In genomic region chr8:120574941-120575340, GRCm38 (mm10) we compare ENCODE assay signal across 13 mouse cellular contexts. TPM values are rescaled to one million over a fixed set of nuclear protein-coding genes. Genes with fewer than 3 reads are reported as not detected.
A peak's percentile ranks its signal among the peaks of the same experiment; 100 is the strongest.
DNase-seq lines count a peak whose midpoint lies in the region; ATAC-seq lines count a peak whose summit lies in the region.
"Had no signal": no experiment of that assay in that cellular context is flagged by ENCODE, and none has a peak within 500 bp of the region (broad histone marks: within the 10 kb centered on the region; RNA-seq: fewer than 3 reads in every experiment).

No protein-coding gene starts in this region.

- no peak overlapping the region for H3K4me3 ChIP-seq in kidney, embryonic 14.5 days (ENCODE audit: low read length)
- no peak overlapping the region for H3K4me3 ChIP-seq in kidney, embryonic 15.5 days (replicated peaks)
- no peak overlapping the region for H3K4me3 ChIP-seq in liver, embryonic 11.5 days (ENCODE audit: low read depth, low read length)
- H3K4me3 ChIP-seq: embryonic facial prominence, embryonic 15.5 days; left cerebral cortex, adult 2 months had no signal

- peaks cover 20% of the 10 kb centered on the region; the same call in 1 of the 2 replicates for H3K4me1 ChIP-seq in kidney, embryonic 14.5 days (ENCODE audit: control insufficient read depth, insufficient read depth, low read length)
- H3K4me1 ChIP-seq in kidney, embryonic 15.5 days, result peaks cover 57% of the 10 kb centered on the region
- peaks cover 16% of the 10 kb centered on the region for H3K4me1 ChIP-seq in liver, embryonic 11.5 days (replicated peaks; ENCODE audit: control insufficient read depth, insufficient read depth, low read length)

- no peak overlapping the region for H3K9ac ChIP-seq in kidney, embryonic 14.5 days (ENCODE audit: low read depth, low read length)
- no peak overlapping the region for H3K9ac ChIP-seq in kidney, embryonic 15.5 days
- H3K9ac ChIP-seq in liver, embryonic 11.5 days (ENCODE audit: low read depth, low read length), result no peak overlapping the region
- H3K9ac ChIP-seq: embryonic facial prominence, embryonic 15.5 days; liver, embryonic 14.5 days had no signal

- peaks cover 95% of the 10 kb centered on the region for H3K36me3 ChIP-seq in kidney, embryonic 14.5 days (ENCODE audit: control insufficient read depth, insufficient read depth, low read length)
- H3K36me3 ChIP-seq in kidney, embryonic 15.5 days, result peaks cover 99% of the 10 kb centered on the region
- peaks cover 90% of the 10 kb centered on the region for H3K36me3 ChIP-seq in liver, embryonic 11.5 days (ENCODE audit: control insufficient read depth, insufficient read depth, low read length)

- WGBS in kidney, embryonic 14.5 days, result 62% methylated on average over 19 of the region's 19 CpGs
- WGBS in kidney, embryonic 15.5 days, result 58% methylated on average over 19 of the region's 19 CpGs
- WGBS in liver, embryonic 11.5 days, result 78% methylated on average over 19 of the region's 19 CpGs

- ATAC-seq in kidney, embryonic 14.5 days (ENCODE audit: low FRiP score, low TSS enrichment), result no peak
- ATAC-seq in kidney, embryonic 15.5 days (replicated peaks; ENCODE audit: low FRiP score), result 0 out of 2 replicates have a peak, but pooled peaks have one; percentile 17
- ATAC-seq in liver, embryonic 11.5 days (replicated peaks; ENCODE audit: low FRiP score), result no peak

- H3K27ac ChIP-seq in kidney, embryonic 14.5 days (ENCODE audit: low read depth, low read length), result no peak overlapping the region
- H3K27ac ChIP-seq in kidney, embryonic 15.5 days, result 0 out of 2 replicates have a peak overlapping the region, but pooled peaks have one; percentile 10
- no peak overlapping the region for H3K27ac ChIP-seq in liver, embryonic 11.5 days (ENCODE audit: low read depth, low read length)
- H3K27ac ChIP-seq: embryonic facial prominence, embryonic 15.5 days; left cerebral cortex, adult 2 months; liver, embryonic 14.5 days had no signal

- H3K4me2 ChIP-seq in kidney, embryonic 14.5 days (replicated peaks; ENCODE audit: low read depth, low read length), result no peak overlapping the region
- no peak overlapping the region for H3K4me2 ChIP-seq in kidney, embryonic 15.5 days
- no peak overlapping the region for H3K4me2 ChIP-seq in liver, embryonic 11.5 days
- H3K4me2 ChIP-seq: embryonic facial prominence, embryonic 15.5 days had no signal

- no peaks in the 10 kb centered on the region for H3K27me3 ChIP-seq in kidney, embryonic 14.5 days (ENCODE audit: control insufficient read depth, insufficient read depth, low read length)
- no peaks in the 10 kb centered on the region for H3K27me3 ChIP-seq in kidney, embryonic 15.5 days
- H3K27me3 ChIP-seq in liver, embryonic 11.5 days (replicated peaks; ENCODE audit: control insufficient read depth, insufficient read depth, low read length), result no peaks in the 10 kb centered on the region
- H3K27me3 ChIP-seq: embryonic facial prominence, embryonic 15.5 days had no signal

- no peaks in the 10 kb centered on the region for H3K9me3 ChIP-seq in kidney, embryonic 14.5 days (ENCODE audit: control insufficient read depth, low read length)
- H3K9me3 ChIP-seq in kidney, embryonic 15.5 days (replicated peaks), result no peaks in the 10 kb centered on the region
- H3K9me3 ChIP-seq in liver, embryonic 11.5 days (ENCODE audit: control insufficient read depth, low read length), result no peaks in the 10 kb centered on the region
- H3K9me3 ChIP-seq: embryonic facial prominence, embryonic 15.5 days had no signal

- peak; percentile 73 for DNase-seq in adrenal gland, postnatal 10 days
- no peak for DNase-seq in adrenal gland, adult 8-10 months
- peak; percentile 30 for DNase-seq in kidney, adult 9 months
- DNase-seq in 3T3-L1 (ENCODE audit: low read depth, low spot score), result peak; percentile 42
- DNase-seq in embryo, embryonic 9.5 days (ENCODE audit: extremely low spot score), result no peak
- no peak for DNase-seq in liver, embryonic 11.5 days (ENCODE audit: low spot score)
- DNase-seq: cerebellum, postnatal 36 days; right cerebral cortex, postnatal 14 days had no signal

RNA-seq across cellular contexts. Expression of gene Gins2, which starts 14.2 kb away (rescaled TPM):
- 10 to 100 TPM; 18.6 to 19.0 TPM for total RNA-seq in adrenal gland, postnatal 10 days (2021)
- total RNA-seq in adrenal gland, adult 8-10 months (2022), result 1 to 10 TPM; 5.2 to 10.0 (median 6.5) TPM
- 118 and 145 TPM in 2 replicates for polyA plus RNA-seq in kidney, embryonic 14.5 days (2014; fragmentation: Nextera tagmentation; extraction: Ambion mirVana)
- 107 and 110 TPM in 2 replicates for polyA plus RNA-seq in kidney, embryonic 15.5 days (2015; fragmentation: Nextera tagmentation; extraction: Ambion mirVana)
- polyA plus RNA-seq in liver, embryonic 11.5 days (2014; fragmentation: Nextera tagmentation; extraction: Ambion mirVana), result 125 and 127 TPM in 2 replicates

Comparison
In these comparisons a context has a peak if more than half of its experiments do, and no peak if none do; other contexts are left out.
1. DNase-seq: peak in adrenal gland, postnatal 10 days (single experiment), kidney, adult 9 months (single experiment) and 3T3-L1 (single experiment); none in adrenal gland, adult 8-10 months (single experiment), embryo, embryonic 9.5 days (single experiment) and liver, embryonic 11.5 days (single experiment).